Mouse (Mus musculus) spleen, adult 12 weeks (tissue): ENCODE data around the gene Kif6.

Source experiments
- DNase-seq: peaks from one replicate; pipeline ENCODE4 v3.0.0; 2022; ENCODE audit warnings: low spot score

The Kif6 gene

GRCm38 (mm10) chr17:49738351-49738750, 123.4 kb downstream of the Kif6 start:
- DNase-seq, result no peak

GRCm38 (mm10) chr17:49739896-49740679, 125.2 kb downstream of the Kif6 start:
- DNase-seq, result no peak

- DNase-seq, result no peak
Measured at GRCm38 (mm10) chr17:49741172-49741571, 126.2 kb downstream of the Kif6 start.

GRCm38 (mm10) chr17:49741927-49742326, 127.0 kb downstream of the Kif6 start:
- no peak for DNase-seq

GRCm38 (mm10) chr17:49743580-49744463, 128.9 kb downstream of the Kif6 start:
- no peak for DNase-seq

GRCm38 (mm10) chr17:49750889-49751324, 136.0 kb downstream of the Kif6 start:
- no peak for DNase-seq

- DNase-seq, result no peak
Measured at GRCm38 (mm10) chr17:49753874-49754273, 138.9 kb downstream of the Kif6 start.

GRCm38 (mm10) chr17:49756862-49757261, 141.9 kb downstream of the Kif6 start:
- no peak for DNase-seq

GRCm38 (mm10) chr17:49759047-49759446, 144.1 kb downstream of the Kif6 start:
- no peak for DNase-seq

GRCm38 (mm10) chr17:49761260-49761659, 146.3 kb downstream of the Kif6 start:
- no peak for DNase-seq

- no peak for DNase-seq
Measured at GRCm38 (mm10) chr17:49761838-49762237, 146.9 kb downstream of the Kif6 start.

GRCm38 (mm10) chr17:49764963-49765362, 150.0 kb downstream of the Kif6 start:
- no peak for DNase-seq

- no peak for DNase-seq
Measured at GRCm38 (mm10) chr17:49767717-49768370, 152.9 kb downstream of the Kif6 start.

- DNase-seq, result no peak
Measured at GRCm38 (mm10) chr17:49771703-49772315, 156.9 kb downstream of the Kif6 start.

GRCm38 (mm10) chr17:49777115-49777839, 162.3 kb downstream of the Kif6 start:
- no peak for DNase-seq

GRCm38 (mm10) chr17:49779066-49779465, 164.1 kb downstream of the Kif6 start:
- no peak for DNase-seq

- DNase-seq, result no peak
Measured at GRCm38 (mm10) chr17:49779576-49779975, 164.6 kb downstream of the Kif6 start.

GRCm38 (mm10) chr17:49785851-49786250, 170.9 kb downstream of the Kif6 start:
- DNase-seq, result no peak

GRCm38 (mm10) chr17:49787351-49787750, 172.4 kb downstream of the Kif6 start:
- no peak for DNase-seq

GRCm38 (mm10) chr17:49788187-49788974, 173.4 kb downstream of the Kif6 start:
- DNase-seq, result no peak

- DNase-seq, result no peak
Measured at GRCm38 (mm10) chr17:49791546-49791945, 176.6 kb downstream of the Kif6 start.
